Mouse (Mus musculus) midbrain, postnatal 0 days (tissue): ENCODE results near the gene Fam240b. TPM values are rescaled to one million over a fixed set of nuclear protein-coding genes. Genes with fewer than 3 reads are reported as not detected.

ENCODE experiments used
- ATAC-seq: fragments of 200-750 bp; cut with Nextera tagmentation; 2 replicates; pipeline ENCODE4 v1.8.0; 2017; ENCODE audit warnings: moderate number of reproducible peaks, mild to moderate bottlenecking, moderate TSS enrichment, moderate library complexity; ENCODE audit not compliant: low FRiP score
- DNase-seq: peaks from one replicate; pipeline ENCODE4 v3.0.0-alpha.2; 2015; ENCODE audit warnings: low spot score
- H3K27ac ChIP-seq: fragments of 300-500 bp; sonication (generic); 2 replicates; pipeline ENCODE4 v1.5.1; 2014; ENCODE audit warnings: low read depth, mild to moderate bottlenecking, low read length, mixed read lengths
- H3K27me3 ChIP-seq: fragments of 300-500 bp; sonication (generic); 2 replicates; pipeline ENCODE4 v1.6.1; 2014; ENCODE audit warnings: low read length, control low read depth, mixed read lengths; ENCODE audit not compliant: insufficient read depth
- H3K36me3 ChIP-seq: fragments of 300-500 bp; sonication (generic); 2 replicates; pipeline ENCODE4 v1.6.1; 2014; ENCODE audit warnings: low read length, control low read depth, mixed read lengths; ENCODE audit not compliant: insufficient read depth
- H3K4me1 ChIP-seq: fragments of 300-500 bp; sonication (generic); 2 replicates; pipeline ENCODE4 v1.6.1; 2014; ENCODE audit warnings: mild to moderate bottlenecking, control low read depth, antibody characterized with exemption, low read length, mixed read lengths; ENCODE audit not compliant: insufficient read depth
- H3K4me2 ChIP-seq: fragments of 300-500 bp; sonication (generic); 2 replicates; pipeline ENCODE4 v1.6.1; 2014; ENCODE audit warnings: low read depth, mild to moderate bottlenecking, low read length, mixed read lengths; ENCODE audit not compliant: poor library complexity, severe bottlenecking
- H3K4me3 ChIP-seq: fragments of 300-500 bp; sonication (generic); 2 replicates; pipeline ENCODE4 v1.5.1; 2014; ENCODE audit warnings: low read depth, mild to moderate bottlenecking, low read length, moderate library complexity
- H3K9ac ChIP-seq: fragments of 300-500 bp; sonication (generic); replicated peaks from 2 replicates; pipeline ENCODE4 v1.6.1; 2014; ENCODE audit warnings: mild to moderate bottlenecking, low read length, moderate library complexity, mixed read lengths; ENCODE audit not compliant: poor library complexity, severe bottlenecking
- H3K9me3 ChIP-seq: fragments of 300-500 bp; sonication (generic); 2 replicates; pipeline ENCODE4 v1.6.1; 2016; ENCODE audit warnings: low read length, control low read depth
- CTCF ChIP-seq: IDR thresholded peaks from 2 replicates; pipeline ENCODE4 v1.5.1; 2016; ENCODE audit warnings: antibody characterized with exemption, mild to moderate bottlenecking
- WGBS: fragments of 180-500 bp; shearing (Covaris S2); extraction: QIAGEN DNeasy Blood & Tissue Kit; methylation state at CpG from one replicate; pipeline ENCODE4 v1.1.7; 2014; 5-methylcytosine and 5-hydroxymethylcytosine counted together
- polyA plus RNA-seq: library from polyadenylated mRNA; unstranded; fragments of >200 nt; fragmentation: Nextera tagmentation; extraction: Ambion mirVana; gene quantifications from 2 replicates; pipeline ENCODE4 v1.2.1, GENCODE M21; 2015
- total RNA-seq: library from RNA; depleted of rRNA; stranded (reverse); fragments of >200 nt; gene quantifications from 2 replicates; pipeline ENCODE4 v1.2.3, GENCODE M21; 2014; rRNA removed

The Fam240b gene
- total RNA-seq, result not detected in 2 replicates
- not detected in 2 replicates for polyA plus RNA-seq

GRCm38 (mm10) chr13:64497692-64498091 is at the start of gene Fam240b:
Gene Fam240b, minus strand, starts transcription at chr13:64497792.
- ATAC-seq (no peak), DNase-seq (no peak)
- WGBS, result 81% methylated on average over 6 of the region's 6 CpGs
- H3K4me3 ChIP-seq, result no peak within 1 kb of the TSS
- H3K27me3 ChIP-seq, result no peaks in the 10 kb centered on the region
- H3K4me2 ChIP-seq, result no peak within 1 kb of the TSS
- no peak for TF ChIP-seq CTCF
- no peak within 1 kb of the TSS for H3K9ac ChIP-seq
- H3K27ac ChIP-seq, result no peak within 1 kb of the TSS
- H3K4me1 ChIP-seq, result no peaks in the 10 kb centered on the region
- no peaks in the 10 kb centered on the region for H3K9me3 ChIP-seq
- H3K36me3 ChIP-seq, result no peaks in the 10 kb centered on the region

DNA sequence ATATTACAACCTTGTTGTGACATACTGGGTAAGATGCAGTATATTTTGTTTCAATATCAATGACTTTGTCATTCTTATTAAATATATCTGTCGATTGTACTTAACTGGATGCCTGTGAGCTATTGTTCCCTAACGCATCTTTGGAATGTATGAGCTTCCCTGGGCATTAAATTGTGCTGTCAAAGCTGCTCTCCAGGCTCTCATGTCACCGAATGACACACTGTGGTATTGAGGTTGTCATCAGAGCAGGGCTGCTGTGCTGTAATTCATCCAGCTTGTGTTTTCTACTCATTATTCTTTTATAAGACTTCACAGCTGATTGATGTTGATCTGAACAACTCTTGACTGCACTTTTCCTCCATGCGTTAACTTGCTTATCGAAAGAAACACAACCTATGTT is 32.5 kb upstream of the Fam240b start:
- Histone ChIP-seq H3K27me3 (no peaks in the 10 kb centered on the region), H3K36me3 (no peaks in the 10 kb centered on the region), H3K27ac (no peak overlapping the region), H3K4me3 (no peak overlapping the region), H3K4me2 (no peak overlapping the region), H3K9me3 (no peaks in the 10 kb centered on the region), H3K4me1 (no peaks in the 10 kb centered on the region; the same call in 1 of the 2 replicates), H3K9ac (no peak overlapping the region)
- DNase-seq, result peak; percentile 3
- no peak for ATAC-seq
- no peak for TF ChIP-seq CTCF
- WGBS, result 48% methylated on average over 5 of the region's 5 CpGs

GRCm38 (mm10) chr13:64526515-64527285 is 29.1 kb upstream of the Fam240b start:
- Histone ChIP-seq H3K9me3 (no peaks in the 10 kb centered on the region), H3K27me3 (no peaks in the 10 kb centered on the region), H3K4me2 (no peak overlapping the region), H3K36me3 (no peaks in the 10 kb centered on the region), H3K4me3 (no peak overlapping the region), H3K27ac (no peak overlapping the region), H3K9ac (no peak overlapping the region), H3K4me1 (no peaks in the 10 kb centered on the region; the same call in 1 of the 2 replicates)
- DNase-seq (peak; percentile 65), ATAC-seq (peak; percentile 55)
- TF ChIP-seq CTCF, result no peak
- WGBS, result 66% methylated on average over 15 of the region's 15 CpGs

- H3K9me3 ChIP-seq, result no peaks in the 10 kb centered on the region
- no peak overlapping the region for H3K27ac ChIP-seq
- no peaks in the 10 kb centered on the region for H3K36me3 ChIP-seq
- no peak for ATAC-seq
- 88% methylated on average over 2 of the region's 2 CpGs for WGBS
- H3K4me3 ChIP-seq, result no peak overlapping the region
- TF ChIP-seq CTCF, result no peak
- DNase-seq, result no peak
- H3K4me2 ChIP-seq, result no peak overlapping the region
- H3K9ac ChIP-seq, result no peak overlapping the region
- H3K27me3 ChIP-seq, result no peaks in the 10 kb centered on the region
- H3K4me1 ChIP-seq, result no peaks in the 10 kb centered on the region
Observed at GRCm38 (mm10) chr13:64514247-64514646, 16.7 kb upstream of the Fam240b start.

- H3K27me3 ChIP-seq, result no peaks in the 10 kb centered on the region
- DNase-seq, result no peak
- no peaks in the 10 kb centered on the region for H3K9me3 ChIP-seq
- no peak for TF ChIP-seq CTCF
- H3K36me3 ChIP-seq, result no peaks in the 10 kb centered on the region
- no peak overlapping the region for H3K27ac ChIP-seq
- no peak overlapping the region for H3K4me3 ChIP-seq
- H3K4me2 ChIP-seq, result no peak overlapping the region
- no peak for ATAC-seq
- H3K9ac ChIP-seq, result no peak overlapping the region
- H3K4me1 ChIP-seq, result no peaks in the 10 kb centered on the region
Observed at GRCm38 (mm10) chr13:64511616-64512015, 14.0 kb upstream of the Fam240b start.

- Histone ChIP-seq H3K4me3 (no peak overlapping the region), H3K27ac (no peak overlapping the region)
- TF ChIP-seq CTCF, result no peak
Observed at GRCm38 (mm10) chr13:64507361-64507760, 9.8 kb upstream of the Fam240b start.

More at GRCm38 (mm10) chr13:64507361-64507760, 9.8 kb upstream of the Fam240b start:
- no peak overlapping the region for H3K4me2 ChIP-seq
- H3K36me3 ChIP-seq, result no peaks in the 10 kb centered on the region
- no peaks in the 10 kb centered on the region for H3K9me3 ChIP-seq
- no peak for ATAC-seq
- H3K9ac ChIP-seq, result no peak overlapping the region
- H3K27me3 ChIP-seq, result no peaks in the 10 kb centered on the region
- H3K4me1 ChIP-seq, result no peaks in the 10 kb centered on the region
- no peak for DNase-seq
